Mouse (Mus musculus) left cerebral cortex, postnatal 25 days (tissue): ENCODE measurements at regions not wholly inside any gene's neighbourhood (a gene's known extent, or its start where the extent isn't known, plus 50 kb on each side); places are given as distances from the start of the nearest gene placed in this dataset.
"Not testable (repeated sequence)": the region's sequence is repeated elsewhere in the genome, so short reads cannot be mapped to it uniquely, and the experiment has no call there.

Experiments
- DNase-seq, 2 experiments: peaks; one replicate each; pipeline ENCODE4 v3.0.0; 2022; ENCODE audit warnings: low spot score in 2 of 2, mixed read lengths in 1 of 2
- intact Hi-C: fragments of 180-260 bp; cut with DNase I; formaldehyde crosslinking; loops from one replicate; pipeline ENCODE4 v1.15.1; 2025

- intact Hi-C loops = no loop called here
Observed at GRCm38 (mm10) chr10:15321480-15321879, 603.5 kb upstream of the Gje1 start.

GRCm38 (mm10) chr10:15317017-15317607, 599.1 kb upstream of the Gje1 start:
- intact Hi-C loops = no loop called here
- DNase-seq = peak in 1 of 2 experiments; percentile 3

More at GRCm38 (mm10) chr10:15321480-15321879, 603.5 kb upstream of the Gje1 start:
- no peak for DNase-seq

GRCm38 (mm10) chr10:15310650-15311049, 592.6 kb upstream of the Gje1 start:
- no peak for DNase-seq
- intact Hi-C loops = no loop called here

GRCm38 (mm10) chr10:15305811-15306473, 587.9 kb upstream of the Gje1 start:
- intact Hi-C loops = loop anchor here (10.0 kb wide), 1 partner anchor 1739 kb away; no protein-coding TSS in a partner anchor
- no peak for DNase-seq

- intact Hi-C loops = loop anchor here (5.0 to 10.0 kb wide), 2 partner anchors 507 to 1744 kb away; no protein-coding TSS in a partner anchor
- peak; percentile 74 to 80 for DNase-seq
Observed at GRCm38 (mm10) chr10:15300199-15301085, 582.4 kb upstream of the Gje1 start.

GRCm38 (mm10) chr10:15299331-15300198, 581.6 kb upstream of the Gje1 start:
- intact Hi-C loops = loop anchor here (5.0 to 10.0 kb wide), 2 partner anchors 508 to 1745 kb away; no protein-coding TSS in a partner anchor
- DNase-seq = no peak

- intact Hi-C loops = no loop called here
- no peak for DNase-seq
Observed at GRCm38 (mm10) chr10:15297257-15297656, 579.2 kb upstream of the Gje1 start.

GRCm38 (mm10) chr10:15294125-15294524, 576.1 kb upstream of the Gje1 start:
- intact Hi-C loops = no loop called here

GRCm38 (mm10) chr10:15263337-15263736, 545.3 kb upstream of the Gje1 start:
- DNase-seq, intact Hi-C loops: not testable (repeated sequence)

More at GRCm38 (mm10) chr10:15294125-15294524, 576.1 kb upstream of the Gje1 start:
- DNase-seq = no peak

- intact Hi-C loops = not testable (repeated sequence)
Observed at GRCm38 (mm10) chr10:15262282-15262681, 544.3 kb upstream of the Gje1 start.

GRCm38 (mm10) chr10:15249402-15250086, 531.5 kb upstream of the Gje1 start:
- intact Hi-C loops = no loop called here
- no peak for DNase-seq

More at GRCm38 (mm10) chr10:15262282-15262681, 544.3 kb upstream of the Gje1 start:
- DNase-seq = not testable (repeated sequence)

GRCm38 (mm10) chr10:15248899-15249298, 530.9 kb upstream of the Gje1 start:
- intact Hi-C loops = no loop called here
- no peak for DNase-seq

GRCm38 (mm10) chr10:15244376-15245262, 526.6 kb upstream of the Gje1 start:
- intact Hi-C loops = no loop called here
- DNase-seq = no peak

GRCm38 (mm10) chr10:15243460-15243859, 525.4 kb upstream of the Gje1 start:
- intact Hi-C loops = no loop called here
- no peak for DNase-seq

GRCm38 (mm10) chr10:15218883-15219282, 500.9 kb upstream of the Gje1 start:
- intact Hi-C loops = no loop called here
- no peak for DNase-seq

GRCm38 (mm10) chr10:15179585-15179984, 461.6 kb upstream of the Gje1 start:
- DNase-seq = peak in 1 of 2 experiments; percentile 24
- intact Hi-C loops = no loop called here

GRCm38 (mm10) chr10:15174421-15174820, 456.4 kb upstream of the Gje1 start:
- DNase-seq = peak in 1 of 2 experiments; percentile 10
- intact Hi-C loops = no loop called here
